In genomic region chr17:47436156-47436906, GRCm38 (mm10) we compare ENCODE assay signal across 8 mouse cellular contexts. TPM values are rescaled to one million over a fixed set of nuclear protein-coding genes. Genes with fewer than 3 reads are reported as not detected.
DNase-seq lines count a peak whose midpoint lies in the region; ATAC-seq lines count a peak whose summit lies in the region.

Gene AI661453 (plus strand): TSS chr17:47436615.

- WGBS in hindbrain, embryonic 11.5 days = 1% methylated on average over 41 of the region's 45 CpGs
- WGBS in limb, embryonic 11.5 days = 2% methylated on average over 43 of the region's 45 CpGs
- 1% methylated on average over 45 of the region's 45 CpGs for WGBS in midbrain, embryonic 13.5 days

- no peaks in the 10 kb centered on the region for H3K36me3 ChIP-seq in hindbrain, embryonic 11.5 days (ENCODE audit: control insufficient read depth, insufficient read depth, low read length)
- H3K36me3 ChIP-seq in limb, embryonic 11.5 days (ENCODE audit: control insufficient read depth, insufficient read depth, low read length) = no peaks in the 10 kb centered on the region
- no peaks in the 10 kb centered on the region for H3K36me3 ChIP-seq in midbrain, embryonic 13.5 days

- H3K27ac ChIP-seq in hindbrain, embryonic 11.5 days (ENCODE audit: low read depth, low read length) = no peak within 1 kb of the TSS
- H3K27ac ChIP-seq in limb, embryonic 11.5 days (replicated peaks; ENCODE audit: low read depth, low read length) = no peak within 1 kb of the TSS
- H3K27ac ChIP-seq in midbrain, embryonic 13.5 days = no peak within 1 kb of the TSS

- ATAC-seq in CD4-positive, CD25-positive, alpha-beta regulatory T cell, adult 4 months = peak; percentile 37
- no peak; the same call in 1 of the 2 replicates for ATAC-seq in hindbrain, embryonic 11.5 days (ENCODE audit: low FRiP score)
- peak; percentile 59 for ATAC-seq in limb, embryonic 11.5 days (ENCODE audit: insufficient number of reproducible peaks, low FRiP score, low TSS enrichment, low read depth)
- peak; percentile 25; the same call in 1 of the 2 replicates for ATAC-seq in midbrain, embryonic 13.5 days
- no peak for ATAC-seq in cerebellum, adult (ENCODE audit: insufficient number of reproducible peaks, low FRiP score, low TSS enrichment)

- DNase-seq in MN1 (ENCODE audit: low spot score) = peak; percentile 30
- peak; percentile 35 for DNase-seq in hindbrain, embryonic 11.5 days (ENCODE audit: low spot score)
- DNase-seq in limb, embryonic 11.5 days (ENCODE audit: low spot score) = peak; percentile 53
- DNase-seq in spleen, postnatal 4 days (ENCODE audit: low spot score in 2 of 2) = no peak
- DNase-seq in adrenal gland, adult 18-20 months (ENCODE audit: low spot score in 2 of 2) = no peak

- peak within 1 kb of the TSS; percentile 26 for H3K4me3 ChIP-seq in hindbrain, embryonic 11.5 days (ENCODE audit: low read depth, low read length)
- H3K4me3 ChIP-seq in limb, embryonic 11.5 days (ENCODE audit: low read depth, low read length) = peak within 1 kb of the TSS; percentile 26
- peak within 1 kb of the TSS; percentile 39 for H3K4me3 ChIP-seq in midbrain, embryonic 13.5 days (replicated peaks)

- peaks cover 25% of the 10 kb centered on the region for H3K27me3 ChIP-seq in hindbrain, embryonic 11.5 days (ENCODE audit: control insufficient read depth, insufficient read depth, low read length)
- peaks cover 31% of the 10 kb centered on the region for H3K27me3 ChIP-seq in limb, embryonic 11.5 days (ENCODE audit: control insufficient read depth, insufficient read depth, low read length)
- H3K27me3 ChIP-seq in midbrain, embryonic 13.5 days = peaks cover 51% of the 10 kb centered on the region

- peak within 1 kb of the TSS; percentile 76 for H3K4me2 ChIP-seq in hindbrain, embryonic 11.5 days (replicated peaks; ENCODE audit: low read depth, low read length)
- peak within 1 kb of the TSS; percentile 66 for H3K4me2 ChIP-seq in limb, embryonic 11.5 days (ENCODE audit: low read depth, severe bottlenecking)
- peak within 1 kb of the TSS; percentile 65 for H3K4me2 ChIP-seq in midbrain, embryonic 13.5 days (replicated peaks)

- H3K9ac ChIP-seq in hindbrain, embryonic 11.5 days (ENCODE audit: low read depth, low read length) = no peak within 1 kb of the TSS
- peak within 1 kb of the TSS; percentile 43; the same call in 1 of the 2 replicates for H3K9ac ChIP-seq in limb, embryonic 11.5 days (ENCODE audit: low read length)
- H3K9ac ChIP-seq in midbrain, embryonic 13.5 days (replicated peaks) = peak within 1 kb of the TSS; percentile 55

- 0 out of 2 replicates have a peak, but pooled peaks cover 2% of the 10 kb centered on the region for H3K4me1 ChIP-seq in hindbrain, embryonic 11.5 days (replicated peaks; ENCODE audit: control insufficient read depth, insufficient read depth, low read length)
- peaks cover 15% of the 10 kb centered on the region for H3K4me1 ChIP-seq in limb, embryonic 11.5 days (ENCODE audit: control insufficient read depth, insufficient read depth, low read length)
- H3K4me1 ChIP-seq in midbrain, embryonic 13.5 days (replicated peaks) = peaks cover 21% of the 10 kb centered on the region

- H3K9me3 ChIP-seq in hindbrain, embryonic 11.5 days (ENCODE audit: control insufficient read depth, low read length) = no peaks in the 10 kb centered on the region
- no peaks in the 10 kb centered on the region for H3K9me3 ChIP-seq in limb, embryonic 11.5 days (ENCODE audit: control insufficient read depth, low read length)
- H3K9me3 ChIP-seq in midbrain, embryonic 13.5 days = no peaks in the 10 kb centered on the region

RNA-seq across cellular contexts. Expression of gene AI661453, which starts in this region (rescaled TPM):
- not detected for polyA plus RNA-seq in CD4-positive, CD25-positive, alpha-beta regulatory T cell, adult 4 months (2017; shearing (Covaris generic))
- polyA plus RNA-seq in hindbrain, embryonic 11.5 days (2014; fragmentation: Nextera tagmentation; extraction: Ambion mirVana) = 0.40 and 0.49 TPM in 2 replicates
- 0.41 and 0.74 TPM in 2 replicates for polyA plus RNA-seq in limb, embryonic 11.5 days (2014; fragmentation: Nextera tagmentation; extraction: Ambion mirVana)
- 0.26 and 0.30 TPM in 2 replicates for polyA plus RNA-seq in midbrain, embryonic 13.5 days (2015; fragmentation: Nextera tagmentation; extraction: Ambion mirVana)
- total RNA-seq in adrenal gland, adult 18-20 months (2021) = under 1 TPM; 0.66 to 0.77 TPM

Comparison
In these comparisons a context has a peak if more than half of its experiments do, and no peak if none do; other contexts are left out.
1. Peak in ATAC-seq in CD4-positive, CD25-positive, alpha-beta regulatory T cell, adult 4 months; RNA of the gene not detected or under 1 TPM.
2. Peak in DNase-seq, H3K4me3 ChIP-seq and H3K4me2 ChIP-seq in hindbrain, embryonic 11.5 days; RNA of the gene not detected or under 1 TPM.
3. Peak in DNase-seq, ATAC-seq, H3K4me3 ChIP-seq, H3K9ac ChIP-seq and H3K4me2 ChIP-seq in limb, embryonic 11.5 days; RNA of the gene not detected or under 1 TPM.
4. Peak in ATAC-seq, H3K4me3 ChIP-seq, H3K9ac ChIP-seq and H3K4me2 ChIP-seq in midbrain, embryonic 13.5 days; RNA of the gene not detected or under 1 TPM.